Mouse (Mus musculus) fat pad, adult 2 months (tissue): ENCODE measurements around the gene Cmip.

ENCODE experiments used
- DNase-seq: peaks from one replicate; pipeline ENCODE4 v3.0.0-alpha.2; 2011; ENCODE audit warnings: low read depth, low spot score; ENCODE audit errors: extremely low read depth

Gene Cmip

DNA sequence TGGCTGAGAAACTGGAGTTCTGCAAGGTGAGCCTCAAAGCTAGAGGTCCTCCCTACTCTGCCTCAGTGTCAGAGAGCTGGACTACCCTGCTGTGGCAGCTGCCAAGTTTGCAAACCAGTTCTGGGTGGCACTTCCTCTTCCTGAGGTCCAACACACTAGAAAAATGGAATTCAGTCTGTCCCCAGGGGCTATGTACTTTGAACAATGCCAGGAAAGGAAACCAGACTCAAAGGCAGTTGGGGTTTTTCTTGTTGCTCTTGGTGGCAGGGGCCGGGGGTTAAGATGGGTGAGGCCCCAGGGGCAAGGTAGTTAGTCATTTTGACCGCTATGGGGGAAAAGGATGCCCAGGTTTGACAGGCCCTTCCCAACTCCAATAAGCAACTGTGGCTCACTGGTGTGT is 238.0 kb downstream of the Cmip start:
- no peak for DNase-seq

DNA sequence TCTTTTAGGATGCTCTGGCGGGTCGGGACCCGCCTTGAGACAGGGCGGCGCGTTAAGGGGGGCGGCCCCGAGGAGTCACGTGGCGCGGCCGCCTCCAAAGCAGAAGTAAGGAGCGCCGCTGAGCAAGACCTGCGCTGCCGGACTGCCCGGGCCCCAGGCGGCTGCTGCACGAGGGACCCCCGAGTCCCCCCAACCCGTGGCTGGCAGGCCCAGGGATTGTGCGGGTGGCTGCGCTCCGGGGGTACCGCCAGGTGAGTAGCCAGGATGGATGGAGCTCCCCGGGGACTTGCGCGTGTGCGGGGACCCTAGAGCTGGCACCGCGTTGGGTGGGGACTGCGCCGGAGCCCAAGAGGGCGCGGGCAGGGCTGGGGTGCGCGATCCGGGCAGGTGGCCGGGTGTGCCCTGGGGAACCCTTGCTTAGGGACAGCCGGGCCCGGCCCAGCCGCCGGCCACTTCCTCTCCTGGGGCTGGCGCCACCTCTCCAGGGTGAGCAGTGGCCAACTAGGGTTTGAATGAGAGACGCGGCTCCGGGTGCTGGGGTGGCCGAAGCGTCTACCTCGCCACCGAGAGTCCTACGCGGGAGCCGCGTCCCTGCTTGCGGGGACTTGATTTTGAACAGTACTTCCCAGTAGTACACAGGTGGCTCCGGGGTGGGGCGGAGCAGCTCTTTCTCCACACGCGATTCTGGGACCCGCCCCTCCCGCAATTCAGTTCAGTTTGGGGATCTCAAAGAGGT is 241.5 kb downstream of the Cmip start, which contains the start of gene Plcg2:
Gene Plcg2 (plus strand): TSS at position 113 of the 736 bp plus-strand sequence.
- no peak for DNase-seq

DNA sequence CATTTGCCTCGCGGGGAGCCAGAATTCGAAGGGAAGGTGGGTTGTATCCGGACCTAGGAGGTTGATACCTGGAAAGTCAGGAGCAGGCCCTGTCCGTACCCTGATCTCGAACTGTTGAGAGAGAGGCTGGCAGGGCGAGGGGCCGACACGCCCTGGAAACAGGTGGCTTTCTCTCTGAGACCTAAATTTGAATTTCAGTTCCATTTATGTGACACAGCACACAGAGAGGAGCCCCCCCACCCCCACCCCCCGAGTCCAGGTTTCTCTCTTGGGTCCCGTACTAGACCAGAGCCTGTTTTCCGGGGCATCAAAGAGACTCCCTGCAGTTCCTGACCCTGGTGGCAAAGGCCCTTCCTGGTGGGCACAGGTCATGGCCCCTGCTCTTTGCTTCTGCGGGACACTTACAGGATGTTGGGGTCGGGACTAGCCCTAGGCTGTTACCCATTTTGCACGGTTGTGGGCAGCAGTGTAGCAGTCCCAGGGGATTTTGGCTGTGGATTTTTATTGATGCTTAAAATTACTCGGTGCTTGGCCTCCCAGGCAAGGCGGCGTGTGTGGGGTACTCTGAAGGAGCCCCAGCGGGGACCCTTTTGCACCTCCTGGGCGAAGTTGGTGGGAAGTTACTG is 242.2 kb downstream of the Cmip start:
- no peak for DNase-seq

DNA sequence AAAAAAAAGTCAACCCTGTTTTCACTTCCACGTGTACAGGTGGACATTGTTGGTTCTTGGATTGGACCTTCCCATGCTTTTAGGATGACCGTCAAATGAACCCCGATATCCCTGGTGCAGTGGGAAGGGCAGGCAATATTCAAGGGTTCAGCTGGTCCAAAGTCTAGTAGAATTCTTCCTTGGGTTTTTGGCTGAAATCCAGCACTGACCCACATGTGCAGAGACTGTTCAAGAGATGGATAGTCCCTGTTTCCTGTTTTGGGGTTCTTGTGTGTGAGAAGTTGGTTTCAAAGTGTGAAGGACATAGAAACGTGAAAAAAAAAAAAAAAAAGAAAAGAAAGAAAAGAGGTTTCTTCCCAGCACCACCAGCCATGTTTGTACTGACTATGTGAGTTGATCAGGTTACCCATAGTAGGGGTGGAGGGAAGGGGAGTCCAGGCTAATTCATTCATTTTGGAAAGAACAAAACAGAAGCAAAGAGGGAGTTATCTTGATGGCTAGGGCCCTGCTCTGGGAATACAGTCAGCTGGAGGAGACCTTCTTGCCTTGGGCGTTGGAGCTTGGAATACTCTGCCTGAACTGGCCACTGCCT is 243.5 kb downstream of the Cmip start:
- DNase-seq = no peak

DNA sequence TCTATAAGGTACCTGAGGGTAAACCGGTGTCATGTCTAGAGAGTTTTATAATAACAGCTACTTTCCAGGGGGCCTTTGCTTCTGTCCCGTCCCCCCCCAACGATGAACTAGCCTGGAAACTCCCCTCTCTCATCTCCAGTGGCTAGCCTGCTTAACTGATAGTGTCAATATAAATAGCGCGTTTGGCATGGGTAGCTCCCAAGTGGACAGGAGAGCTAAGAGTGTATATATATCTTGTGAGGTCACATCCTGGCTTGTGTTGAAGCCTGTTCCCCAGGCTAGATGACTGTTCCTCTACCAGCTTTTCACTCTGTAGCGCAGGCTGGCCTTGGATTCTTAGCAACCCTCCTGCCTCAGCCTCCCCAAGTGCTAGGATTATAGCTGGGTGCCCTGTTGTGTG is 244.5 kb downstream of the Cmip start:
- no peak for DNase-seq

DNA sequence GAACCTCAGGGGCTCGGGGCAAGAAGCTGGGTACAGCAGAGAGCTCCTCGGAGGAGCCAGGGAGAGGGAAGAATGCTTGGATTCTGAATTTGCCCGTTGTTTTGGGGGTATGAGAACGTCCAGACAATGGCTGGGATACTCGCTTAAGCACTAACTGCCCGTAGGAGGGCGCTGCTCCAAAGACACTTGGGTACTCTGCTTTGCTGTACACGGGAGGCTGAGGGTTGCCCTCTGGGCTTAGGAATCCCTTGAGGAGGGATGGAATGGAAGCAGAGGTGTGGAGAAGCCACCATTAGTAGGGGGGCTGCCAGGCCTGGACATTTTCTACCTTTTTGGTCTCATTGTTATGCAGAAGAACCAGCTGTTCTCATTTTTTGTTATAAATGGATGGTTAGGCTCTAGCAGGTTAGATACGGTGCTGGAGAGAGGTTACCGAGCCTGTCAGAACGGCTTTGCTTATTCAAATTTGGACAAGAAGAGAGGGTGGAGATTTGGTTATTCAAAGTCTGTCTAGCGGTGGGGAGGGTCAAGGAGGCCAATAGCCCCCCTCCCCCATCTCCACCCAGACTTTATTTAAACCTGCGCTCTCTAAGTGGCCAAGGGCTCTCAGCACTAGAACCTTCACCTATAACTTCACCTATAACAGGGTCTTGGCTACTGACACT is 246.7 kb downstream of the Cmip start:
- no peak for DNase-seq

DNA sequence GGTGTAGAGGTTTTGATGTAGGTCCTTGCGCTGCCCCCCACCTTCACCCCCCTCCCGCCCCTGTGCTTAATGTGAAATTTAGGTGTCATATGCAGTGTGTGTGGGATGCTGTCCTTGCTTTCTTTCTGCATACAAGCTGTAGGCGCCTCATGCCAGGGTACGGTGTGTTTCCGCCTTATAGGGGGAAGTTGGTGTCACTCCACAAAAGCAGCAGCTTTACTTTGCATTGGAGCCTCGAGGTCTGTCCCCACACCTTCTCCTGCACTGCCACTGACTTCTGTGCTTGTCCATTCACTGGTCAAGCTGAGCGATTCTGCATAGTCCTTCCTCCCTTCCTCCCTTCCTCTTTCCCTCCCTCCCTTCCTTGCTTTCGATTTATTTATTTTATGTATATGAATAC is 250.8 kb downstream of the Cmip start:
- no peak for DNase-seq
